Mouse (Mus musculus): ENCODE measurements at regions not wholly inside any gene's neighbourhood (a gene's known extent, or its start where the extent isn't known, plus 50 kb on each side); places are given as distances from the start of the nearest gene placed in this dataset.

- intact Hi-C loops (cut with DNase I; ENCODE audit: low total_unique reads) = no loop called here
- no peak for DNase-seq
These were observed 59.4 kb downstream of the Cox18 start for GRCm38 (mm10) chr5:90164434-90164833.

- intact Hi-C loops (cut with DNase I; ENCODE audit: low total_unique reads) = no loop called here
These were observed 60.6 kb downstream of the Cox18 start for GRCm38 (mm10) chr5:90163033-90163859.

GRCm38 (mm10) chr5:90160281-90160680 lies 63.5 kb downstream of the Cox18 start:
- intact Hi-C loops (cut with DNase I; ENCODE audit: low total_unique reads) = no loop called here

More at GRCm38 (mm10) chr5:90163033-90163859, 60.6 kb downstream of the Cox18 start:
- DNase-seq = no peak

GRCm38 (mm10) chr5:90156522-90156921 lies 67.3 kb downstream of the Cox18 start:
- no peak for DNase-seq
- intact Hi-C loops (cut with DNase I; ENCODE audit: low total_unique reads) = no loop called here

More at GRCm38 (mm10) chr5:90160281-90160680, 63.5 kb downstream of the Cox18 start:
- no peak for DNase-seq

GRCm38 (mm10) chr5:90149611-90150532 lies 73.9 kb downstream of the Cox18 start:
- intact Hi-C loops (cut with DNase I; ENCODE audit: low total_unique reads) = no loop called here
- no peak for DNase-seq

GRCm38 (mm10) chr5:90135971-90136370 lies 87.8 kb downstream of the Cox18 start:
- DNase-seq = peak; percentile 25
- intact Hi-C loops (cut with DNase I; ENCODE audit: low total_unique reads) = no loop called here

GRCm38 (mm10) chr5:90107036-90107435 lies 116.8 kb downstream of the Cox18 start:
- DNase-seq = no peak
- intact Hi-C loops (cut with DNase I; ENCODE audit: low total_unique reads) = no loop called here

GRCm38 (mm10) chr5:90104672-90105071 lies 119.1 kb downstream of the Cox18 start:
- intact Hi-C loops (cut with DNase I; ENCODE audit: low total_unique reads) = no loop called here
- no peak for DNase-seq

GRCm38 (mm10) chr5:90088541-90088940 lies 135.3 kb downstream of the Cox18 start:
- DNase-seq = no peak
- intact Hi-C loops (cut with DNase I; ENCODE audit: low total_unique reads) = no loop called here

- intact Hi-C loops (cut with DNase I; ENCODE audit: low total_unique reads) = no loop called here
These were observed 137.3 kb downstream of the Cox18 start for GRCm38 (mm10) chr5:90086491-90086890.

GRCm38 (mm10) chr5:90077025-90077536 lies 146.7 kb downstream of the Cox18 start:
- no peak for DNase-seq
- intact Hi-C loops (cut with DNase I; ENCODE audit: low total_unique reads) = no loop called here

More at GRCm38 (mm10) chr5:90086491-90086890, 137.3 kb downstream of the Cox18 start:
- DNase-seq = no peak

GRCm38 (mm10) chr5:90075629-90076349 lies 148.0 kb downstream of the Cox18 start:
- intact Hi-C loops (cut with DNase I; ENCODE audit: low total_unique reads) = no loop called here

GRCm38 (mm10) chr5:90071806-90072205 lies 152.0 kb downstream of the Cox18 start:
- no peak for DNase-seq
- intact Hi-C loops (cut with DNase I; ENCODE audit: low total_unique reads) = no loop called here

More at GRCm38 (mm10) chr5:90075629-90076349, 148.0 kb downstream of the Cox18 start:
- no peak for DNase-seq

GRCm38 (mm10) chr5:90068601-90069000 lies 155.2 kb downstream of the Cox18 start:
- no peak for DNase-seq

GRCm38 (mm10) chr5:90067817-90068216 lies 156.0 kb downstream of the Cox18 start:
- intact Hi-C loops (cut with DNase I; ENCODE audit: low total_unique reads) = no loop called here
- no peak for DNase-seq

More at GRCm38 (mm10) chr5:90068601-90069000, 155.2 kb downstream of the Cox18 start:
- intact Hi-C loops (cut with DNase I; ENCODE audit: low total_unique reads) = no loop called here

- intact Hi-C loops (cut with DNase I; ENCODE audit: low total_unique reads) = no loop called here
- no peak for DNase-seq
These were observed 157.8 kb downstream of the Cox18 start for GRCm38 (mm10) chr5:90065884-90066615.

- no peak for DNase-seq
- intact Hi-C loops (cut with DNase I; ENCODE audit: low total_unique reads) = no loop called here
These were observed 168.1 kb downstream of the Cox18 start for GRCm38 (mm10) chr5:90055686-90056085.

- DNase-seq = no peak
- intact Hi-C loops (cut with DNase I; ENCODE audit: low total_unique reads) = loop anchor here (5.0 kb wide), 1 partner anchor 445 kb away; no protein-coding TSS in a partner anchor
These were observed 169.4 kb upstream of the Adamts3 start for GRCm38 (mm10) chr5:90052516-90052915.

Data from gastrocnemius, postnatal 14 days (tissue).